Mouse (Mus musculus): ENCODE measurements around the gene Slc30a9. TPM values are rescaled to one million over a fixed set of nuclear protein-coding genes. Genes with fewer than 3 reads are reported as not detected.

Gene Slc30a9
- polyA plus RNA-seq, 1 experiment: not detected

DNA sequence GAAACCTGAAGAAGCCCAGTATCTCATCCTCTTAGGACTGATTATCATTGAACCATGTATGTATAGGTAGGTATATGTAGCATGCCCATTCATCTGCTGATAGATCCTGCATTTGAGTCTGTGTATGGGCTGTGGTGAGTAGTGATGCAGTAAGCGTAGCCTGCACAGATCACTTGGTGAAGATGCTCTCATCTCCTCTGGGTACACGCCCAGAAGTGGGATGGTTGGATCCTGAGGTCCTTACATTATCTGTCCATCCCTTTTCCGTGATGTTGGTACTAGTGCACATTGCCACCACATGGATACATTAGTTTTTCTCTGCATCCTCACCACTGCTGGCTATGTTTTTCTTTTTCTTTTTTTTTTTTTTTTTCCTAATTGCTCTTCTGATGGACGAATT, 26.9 kb upstream of the Slc30a9 start:
- 97% methylated on average over 4 of the region's 4 CpGs for WGBS
- Histone ChIP-seq H3K4me1 (ENCODE audit: control insufficient read depth, insufficient read depth, low read length) (no peaks in the 10 kb centered on the region), H3K27ac (ENCODE audit: insufficient read depth, low read depth, low read length) (no peak overlapping the region), H3K4me3 (ENCODE audit: insufficient read depth, low read depth, low read length) (no peak overlapping the region)
- TF ChIP-seq CTCF (IDR thresholded peaks at IDR 0.05; ENCODE audit: insufficient read depth, low read depth, low read length) (no peak), POLR2A (IDR thresholded peaks at IDR 0.05; ENCODE audit: insufficient read depth, low read depth, low read length) (no peak)

DNA sequence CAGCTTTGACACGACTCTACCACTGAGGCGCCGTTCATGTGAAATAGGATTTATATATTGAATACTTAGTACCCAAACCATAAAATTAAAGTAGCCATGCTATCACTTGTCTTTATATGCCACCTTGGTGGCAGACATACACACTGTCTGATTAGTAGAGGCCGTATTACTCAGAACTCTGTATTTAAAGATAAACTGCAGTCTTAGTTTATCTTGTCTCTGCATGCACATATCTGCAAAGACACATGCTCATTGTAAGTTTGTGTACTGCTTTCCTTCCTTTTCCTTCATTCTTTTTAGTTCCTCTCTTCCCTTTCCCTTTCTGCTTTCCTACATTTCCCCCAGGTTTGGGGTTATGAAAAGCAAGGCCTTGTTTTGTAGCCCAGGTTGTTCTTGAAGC, 26.4 kb upstream of the Slc30a9 start:
- no peak for TF ChIP-seq CTCF (IDR thresholded peaks at IDR 0.05; ENCODE audit: insufficient read depth, low read depth, low read length)
- no peak for TF ChIP-seq POLR2A (IDR thresholded peaks at IDR 0.05; ENCODE audit: insufficient read depth, low read depth, low read length)
- H3K27ac ChIP-seq (ENCODE audit: insufficient read depth, low read depth, low read length): no peak overlapping the region
- no peaks in the 10 kb centered on the region for H3K4me1 ChIP-seq (ENCODE audit: control insufficient read depth, insufficient read depth, low read length)
- WGBS: 98% methylated on average over 4 of the region's 4 CpGs
- no peak overlapping the region for H3K4me3 ChIP-seq (ENCODE audit: insufficient read depth, low read depth, low read length)

DNA sequence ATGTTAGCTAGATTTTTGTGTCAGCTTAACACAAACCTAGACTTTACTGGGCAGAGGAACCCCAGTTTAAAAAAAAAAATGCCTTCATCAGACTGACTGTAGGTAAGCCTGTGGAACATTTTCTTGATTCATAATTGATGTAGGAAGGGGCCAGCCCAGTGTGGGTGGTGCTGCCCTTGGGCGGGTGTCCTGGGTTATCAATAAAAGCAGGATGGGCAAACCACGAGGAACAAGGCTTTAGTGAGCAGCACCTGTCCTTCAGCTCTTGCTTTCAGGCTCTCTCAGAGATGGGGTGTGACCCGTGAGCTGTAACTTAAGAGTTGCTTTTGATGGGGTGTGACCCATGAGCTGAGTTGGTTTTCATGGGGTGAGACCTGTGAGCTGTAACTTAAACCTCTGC, 11.7 kb upstream of the Slc30a9 start:
- Histone ChIP-seq H3K4me3 (ENCODE audit: insufficient read depth, low read depth, low read length) (no peak overlapping the region), H3K27ac (ENCODE audit: insufficient read depth, low read depth, low read length) (no peak overlapping the region), H3K4me1 (ENCODE audit: control insufficient read depth, insufficient read depth, low read length) (no peaks in the 10 kb centered on the region)
- WGBS: 89% methylated on average over 3 of the region's 3 CpGs
- TF ChIP-seq CTCF (IDR thresholded peaks at IDR 0.05; ENCODE audit: insufficient read depth, low read depth, low read length) (no peak), POLR2A (IDR thresholded peaks at IDR 0.05; ENCODE audit: insufficient read depth, low read depth, low read length) (no peak)

DNA sequence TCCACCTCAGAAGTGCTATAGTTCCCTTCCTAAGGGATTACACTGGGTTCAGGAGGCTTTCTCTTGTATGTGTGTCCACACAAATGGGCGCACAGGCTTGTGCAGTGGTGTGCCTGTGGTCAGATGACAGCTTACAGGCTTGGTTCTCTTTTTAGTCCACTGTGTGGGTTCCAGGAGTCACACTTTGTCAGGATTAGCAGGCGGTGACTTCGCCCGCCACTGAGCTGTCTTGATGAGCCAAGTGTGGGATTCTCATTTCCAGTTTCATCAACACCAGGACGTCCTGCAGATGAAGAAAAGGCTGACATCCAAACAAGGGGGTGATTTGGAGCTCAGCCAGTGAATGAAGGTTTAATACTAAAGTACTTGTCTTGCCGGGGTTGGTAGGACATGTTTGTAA, 11.1 kb upstream of the Slc30a9 start:
- Histone ChIP-seq H3K27ac (ENCODE audit: insufficient read depth, low read depth, low read length) (no peak overlapping the region), H3K4me1 (ENCODE audit: control insufficient read depth, insufficient read depth, low read length) (no peaks in the 10 kb centered on the region), H3K4me3 (ENCODE audit: insufficient read depth, low read depth, low read length) (no peak overlapping the region)
- TF ChIP-seq POLR2A (IDR thresholded peaks at IDR 0.05; ENCODE audit: insufficient read depth, low read depth, low read length) (no peak), CTCF (IDR thresholded peaks at IDR 0.05; ENCODE audit: insufficient read depth, low read depth, low read length) (no peak)
- 59% methylated on average over 6 of the region's 6 CpGs for WGBS

DNA sequence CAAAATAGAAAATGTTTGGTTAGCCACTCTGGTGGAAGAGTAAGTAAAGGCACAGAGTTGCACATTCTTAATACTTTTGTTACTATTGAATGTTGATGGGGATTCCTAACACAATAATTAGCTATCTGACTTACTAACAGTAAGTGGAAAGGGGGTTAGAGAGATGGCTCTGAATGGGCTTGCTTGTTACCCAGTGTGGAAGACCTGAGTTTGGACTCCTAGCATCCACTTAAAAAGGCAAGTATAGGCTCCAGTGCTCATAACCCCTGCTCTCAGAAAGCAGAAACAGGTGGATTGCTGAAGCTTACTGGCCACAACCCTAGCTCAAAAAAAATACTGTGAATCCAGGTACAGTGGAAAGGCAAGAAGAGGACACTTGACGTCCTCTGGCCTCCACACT, 10.6 kb upstream of the Slc30a9 start:
- H3K4me1 ChIP-seq (ENCODE audit: control insufficient read depth, insufficient read depth, low read length): no peaks in the 10 kb centered on the region
- WGBS: 92% methylated on average over 1 of the region's 1 CpGs

DNA sequence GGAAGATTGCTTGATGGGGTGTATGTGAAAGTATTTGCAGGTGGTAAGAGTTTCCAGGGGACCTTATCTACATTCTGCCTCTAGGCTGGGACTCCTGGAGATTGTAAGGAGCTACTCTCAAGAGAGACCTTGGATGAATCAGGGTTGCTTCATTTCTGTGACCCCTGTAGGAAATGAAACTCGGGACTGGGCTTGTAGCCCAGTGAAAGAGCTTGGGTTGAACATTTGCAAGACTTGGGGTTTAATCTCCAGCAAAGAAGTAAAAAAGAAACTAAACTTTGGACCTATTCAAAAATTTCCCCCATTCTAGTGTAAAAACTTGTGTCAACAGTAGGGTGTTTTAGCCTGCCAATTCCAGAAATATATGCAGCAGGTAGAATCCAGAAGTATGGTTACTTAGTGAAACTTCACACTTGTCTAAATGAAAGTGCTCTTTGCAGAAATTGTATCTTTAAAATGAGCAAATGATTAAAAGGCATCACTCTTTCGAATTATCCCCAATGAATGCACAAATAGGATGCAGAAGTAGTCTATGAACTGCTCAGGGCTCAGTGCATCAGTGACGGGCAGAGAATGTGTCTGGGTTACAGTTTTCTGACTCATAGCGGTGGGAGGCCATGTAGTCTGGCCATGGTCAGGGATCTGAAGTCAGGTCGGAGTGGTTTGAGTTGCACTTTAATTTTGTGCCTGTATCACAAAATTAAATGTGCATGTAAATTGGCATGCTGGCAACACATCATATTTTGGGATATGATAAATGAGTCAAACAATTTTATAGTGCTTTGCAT, 9.5 kb upstream of the Slc30a9 start:
- Histone ChIP-seq H3K27ac (ENCODE audit: insufficient read depth, low read depth, low read length) (no peak overlapping the region), H3K4me1 (ENCODE audit: control insufficient read depth, insufficient read depth, low read length) (no peaks in the 10 kb centered on the region), H3K4me3 (ENCODE audit: insufficient read depth, low read depth, low read length) (no peak overlapping the region)
- TF ChIP-seq CTCF (IDR thresholded peaks at IDR 0.05; ENCODE audit: insufficient read depth, low read depth, low read length) (no peak), POLR2A (IDR thresholded peaks at IDR 0.05; ENCODE audit: insufficient read depth, low read depth, low read length) (no peak)
- whole genome bisulfite sequencing: 81% methylated on average over 5 of the region's 5 CpGs

More for the DNA sequence above, 10.6 kb upstream of the Slc30a9 start:
- TF ChIP-seq POLR2A (IDR thresholded peaks at IDR 0.05; ENCODE audit: insufficient read depth, low read depth, low read length) (no peak), CTCF (IDR thresholded peaks at IDR 0.05; ENCODE audit: insufficient read depth, low read depth, low read length) (no peak)
- H3K27ac ChIP-seq (ENCODE audit: insufficient read depth, low read depth, low read length): no peak overlapping the region
- no peak overlapping the region for H3K4me3 ChIP-seq (ENCODE audit: insufficient read depth, low read depth, low read length)

DNA sequence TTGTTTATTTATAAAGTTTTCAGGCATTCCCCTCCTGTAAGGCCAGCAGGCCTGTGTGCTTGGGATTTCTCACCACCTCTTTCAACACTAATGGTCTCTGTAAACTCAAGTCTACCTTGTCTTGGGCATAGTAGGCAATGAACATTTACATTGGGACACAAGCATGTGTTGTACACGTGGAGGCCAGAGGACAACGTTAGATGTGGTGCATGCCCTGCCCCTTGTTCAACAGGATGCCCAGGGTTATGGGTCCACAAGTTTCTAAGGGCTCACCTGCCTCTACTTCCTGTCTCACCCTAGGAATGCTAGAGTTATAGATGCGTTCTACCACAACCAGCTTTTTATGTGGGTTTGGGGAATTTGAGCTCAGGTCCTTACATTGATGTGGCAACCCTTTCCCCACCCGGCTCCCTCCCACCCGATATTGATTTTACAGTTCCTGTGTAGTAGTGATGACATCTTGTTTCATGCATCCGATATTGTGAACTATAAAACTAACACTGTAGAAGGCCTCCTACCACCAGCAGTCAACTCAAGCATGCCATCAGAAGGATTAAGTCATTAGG, 6.8 kb upstream of the Slc30a9 start:
- 94% methylated on average over 6 of the region's 6 CpGs for WGBS
- H3K27ac ChIP-seq (ENCODE audit: insufficient read depth, low read depth, low read length): no peak overlapping the region
- TF ChIP-seq CTCF (IDR thresholded peaks at IDR 0.05; ENCODE audit: insufficient read depth, low read depth, low read length) (no peak), POLR2A (IDR thresholded peaks at IDR 0.05; ENCODE audit: insufficient read depth, low read depth, low read length) (no peak)
- H3K4me3 ChIP-seq (ENCODE audit: insufficient read depth, low read depth, low read length): no peak overlapping the region
- H3K4me1 ChIP-seq (ENCODE audit: control insufficient read depth, insufficient read depth, low read length): no peaks in the 10 kb centered on the region

DNA sequence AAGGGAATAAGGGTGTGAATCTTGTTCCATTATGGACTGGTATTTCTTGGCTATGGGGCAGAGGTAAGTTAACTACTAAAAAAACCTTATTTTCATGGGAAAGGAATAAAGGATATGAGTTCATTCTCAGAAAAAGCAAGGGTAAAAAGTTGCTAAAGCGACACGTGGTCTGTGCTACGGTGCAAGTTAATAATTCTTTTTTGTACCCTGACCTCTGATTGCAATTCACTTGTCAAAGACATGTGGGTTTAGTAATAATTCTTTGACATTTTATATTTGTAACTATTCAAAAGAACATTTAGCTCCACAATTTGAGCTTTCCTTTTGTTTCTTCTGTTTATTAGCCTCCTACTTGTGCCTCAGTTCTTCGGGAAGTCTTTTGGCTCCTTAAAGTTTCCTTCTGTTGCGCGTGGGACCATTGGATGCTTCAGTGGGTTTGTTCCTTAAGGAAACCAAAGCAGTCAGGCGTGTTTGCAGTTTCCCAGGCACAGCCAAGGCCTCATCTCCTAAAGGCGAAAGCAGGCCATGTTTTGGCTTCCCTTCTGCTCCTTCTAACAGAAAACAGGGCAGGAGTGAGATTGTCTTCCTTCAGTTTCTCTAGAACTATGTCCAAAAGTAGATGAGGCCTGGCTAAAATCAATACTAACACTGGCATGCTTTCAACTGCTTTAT, 5.7 kb upstream of the Slc30a9 start:
- TF ChIP-seq POLR2A (IDR thresholded peaks at IDR 0.05; ENCODE audit: insufficient read depth, low read depth, low read length): no peak
- TF ChIP-seq CTCF (IDR thresholded peaks at IDR 0.05; ENCODE audit: insufficient read depth, low read depth, low read length): no peak
- Histone ChIP-seq H3K27ac (ENCODE audit: insufficient read depth, low read depth, low read length) (no peak overlapping the region), H3K4me1 (ENCODE audit: control insufficient read depth, insufficient read depth, low read length) (no peaks in the 10 kb centered on the region), H3K4me3 (ENCODE audit: insufficient read depth, low read depth, low read length) (no peak overlapping the region)
- 95% methylated on average over 8 of the region's 8 CpGs for WGBS

DNA sequence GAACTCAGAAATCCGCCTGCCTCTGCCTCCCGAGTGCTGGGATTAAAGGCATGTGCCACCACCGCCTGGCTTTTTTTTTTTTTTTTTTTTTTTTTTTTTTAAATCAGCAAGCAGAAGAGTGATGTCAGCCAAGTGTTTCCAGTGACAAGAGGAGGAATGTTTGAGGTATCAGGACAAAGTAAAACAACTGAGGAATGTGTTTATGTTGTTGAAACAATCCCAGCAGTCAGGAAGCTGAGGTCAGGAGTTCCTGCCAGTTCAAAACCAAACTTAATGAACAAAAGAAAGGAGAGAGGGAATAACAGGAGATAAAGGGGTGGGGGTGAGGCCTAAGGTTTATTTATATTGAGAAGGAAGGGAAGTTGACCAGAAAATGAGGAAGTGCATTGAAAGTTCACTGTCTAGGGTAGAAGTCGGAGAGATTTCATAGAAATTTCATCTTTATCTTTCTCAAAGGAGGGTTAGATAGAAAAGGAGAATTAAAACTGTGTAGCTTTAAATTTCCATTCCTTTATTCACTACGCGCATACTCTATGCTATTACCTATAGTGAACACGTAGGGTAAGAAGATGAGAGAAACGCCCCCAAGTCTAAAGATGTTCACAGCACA, 4.9 kb upstream of the Slc30a9 start:
- H3K4me1 ChIP-seq (ENCODE audit: control insufficient read depth, insufficient read depth, low read length): no peaks in the 10 kb centered on the region
- 89% methylated on average over 5 of the region's 8 CpGs for WGBS
- no peak overlapping the region for H3K4me3 ChIP-seq (ENCODE audit: insufficient read depth, low read depth, low read length)
- no peak overlapping the region for H3K27ac ChIP-seq (ENCODE audit: insufficient read depth, low read depth, low read length)
- TF ChIP-seq POLR2A (IDR thresholded peaks at IDR 0.05; ENCODE audit: insufficient read depth, low read depth, low read length): no peak
- TF ChIP-seq CTCF (IDR thresholded peaks at IDR 0.05; ENCODE audit: insufficient read depth, low read depth, low read length): no peak
